Mouse (Mus musculus) layer of hippocampus, adult 9-11 months (tissue): ENCODE data around the gene Olfr923.
"Not testable (repeated sequence)": the region's sequence is repeated elsewhere in the genome, so short reads cannot be mapped to it uniquely, and the experiment has no call there.

Experiments used
- DNase-seq: peaks from one replicate; pipeline ENCODE4 v3.0.0; 2022

Gene Olfr923

DNA sequence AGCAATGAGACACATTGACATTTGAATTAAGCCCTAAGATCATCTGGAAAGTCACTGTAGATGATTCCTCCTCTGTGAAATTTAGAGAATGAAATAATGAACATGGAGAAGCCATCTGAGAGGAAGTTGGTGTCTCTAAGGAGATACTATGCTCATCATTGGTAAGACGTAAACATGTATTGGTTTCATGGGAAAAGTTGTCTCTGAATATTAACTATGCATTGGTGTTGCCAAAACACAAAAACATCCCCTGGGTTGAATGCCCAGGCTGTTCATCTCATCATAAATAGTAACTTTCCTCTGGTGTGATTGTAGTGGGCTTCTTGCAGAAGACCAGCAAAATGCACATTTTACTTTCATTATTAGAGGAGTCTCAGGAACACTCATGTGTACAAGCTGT is at the start of gene Olfr923:
TSS of gene Olfr923 (plus strand) at position 301 of the 400 bp plus-strand sequence.
- no peak for DNase-seq

DNA sequence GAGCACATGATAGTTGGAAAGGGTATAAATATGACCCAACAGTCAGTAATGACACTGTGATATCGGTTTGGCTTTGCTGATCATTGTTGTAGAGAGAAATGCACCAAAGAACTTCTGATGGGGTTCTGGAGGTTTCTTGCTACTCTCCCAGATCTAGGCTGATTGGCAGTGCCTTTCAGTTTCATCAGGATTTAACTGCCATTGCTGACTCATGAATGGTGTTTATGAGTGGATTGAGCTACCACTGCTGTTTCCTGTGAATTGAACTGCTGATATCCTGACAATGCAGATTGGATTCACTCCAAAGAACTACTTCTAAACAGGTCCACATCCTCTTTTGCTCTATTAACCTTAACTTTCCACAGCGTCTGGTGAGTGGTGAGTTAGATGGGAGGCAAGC is 33.7 kb upstream of the Olfr923 start:
- DNase-seq: no peak

DNA sequence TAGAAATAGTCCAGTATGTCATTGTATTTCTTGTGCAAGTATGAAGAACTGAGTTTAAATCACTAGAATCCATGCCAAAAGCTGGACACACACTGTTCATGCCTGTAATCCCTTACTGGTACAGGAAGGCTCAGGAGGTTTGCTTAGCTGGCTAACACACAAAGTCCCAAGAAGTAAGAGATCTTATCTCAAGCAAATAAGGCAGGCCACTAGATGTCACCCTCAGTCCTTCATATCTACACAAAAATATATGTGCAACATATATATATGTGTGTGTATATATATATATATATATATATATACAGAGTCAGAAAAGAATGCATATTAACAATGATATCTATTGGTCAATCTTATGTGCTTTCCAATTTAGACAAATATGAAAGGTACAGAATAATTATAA is 20.6 kb upstream of the Olfr923 start:
- DNase-seq: no peak

DNA sequence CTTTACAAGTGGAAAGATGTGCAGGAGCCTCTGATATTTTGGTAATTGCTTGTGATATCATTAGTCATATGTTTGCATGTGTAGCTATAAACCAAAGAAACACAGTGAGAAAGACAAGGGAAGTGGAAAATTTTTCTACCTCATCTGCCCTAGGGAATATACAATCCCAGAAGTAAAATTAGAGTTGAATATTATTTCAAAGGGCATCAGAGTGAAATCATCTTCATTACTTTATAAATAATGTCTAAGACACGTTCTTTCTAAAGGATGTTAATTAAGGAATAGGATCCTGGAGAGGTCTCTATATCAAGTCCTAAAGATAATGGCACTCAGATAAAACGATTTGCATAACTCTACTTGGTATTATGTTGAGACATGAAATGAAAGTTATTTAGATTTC is 12.0 kb upstream of the Olfr923 start, which contains the start of gene Olfr922:
TSS of gene Olfr922 (plus strand) at position 301 of the 400 bp plus-strand sequence.
- DNase-seq: no peak

DNA sequence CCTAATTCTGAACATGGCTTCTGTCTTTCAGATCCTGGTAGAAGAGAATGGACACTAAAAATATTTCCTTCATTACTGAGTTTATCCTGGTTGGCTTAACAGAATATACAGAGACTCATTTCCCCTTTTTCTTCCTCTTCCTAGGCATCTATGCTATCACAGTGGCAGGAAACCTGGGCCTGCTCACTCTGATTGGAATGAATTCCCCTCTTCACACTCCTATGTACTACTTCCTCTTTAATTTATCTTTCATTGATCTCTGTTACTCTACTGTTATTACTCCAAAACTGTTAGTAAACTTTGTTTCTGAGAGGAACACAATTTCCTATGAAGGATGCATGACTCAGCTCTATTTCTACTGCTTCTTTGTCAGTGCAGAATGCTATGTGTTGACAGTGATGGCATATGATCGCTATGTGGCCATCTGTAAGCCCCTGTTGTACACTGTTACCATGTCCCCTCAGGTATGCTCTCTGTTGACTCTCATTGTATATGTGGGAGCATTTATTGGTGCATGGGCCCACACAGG is 10.8 kb upstream of the Olfr923 start:
- no peak for DNase-seq

DNA sequence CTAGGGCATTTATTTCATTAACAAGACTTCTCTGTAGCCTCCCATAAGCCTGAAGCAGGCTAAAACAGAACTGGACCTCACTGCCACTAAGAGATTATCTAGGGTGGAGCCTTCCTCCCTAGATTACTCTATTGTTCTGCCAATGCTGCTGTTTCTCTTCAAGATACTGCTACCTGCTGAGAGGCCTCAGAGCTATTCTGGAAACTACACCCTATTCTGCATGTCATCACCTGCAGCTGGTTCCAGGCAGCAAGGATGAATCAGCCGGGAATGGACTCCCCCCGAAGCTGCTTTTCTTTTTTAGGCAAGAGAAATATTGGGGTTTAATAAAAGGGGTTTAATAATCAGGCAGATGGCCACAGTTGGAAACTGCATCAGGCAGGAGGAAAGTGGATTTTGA is 6.7 kb downstream of the Olfr923 start:
- DNase-seq: no peak

DNA sequence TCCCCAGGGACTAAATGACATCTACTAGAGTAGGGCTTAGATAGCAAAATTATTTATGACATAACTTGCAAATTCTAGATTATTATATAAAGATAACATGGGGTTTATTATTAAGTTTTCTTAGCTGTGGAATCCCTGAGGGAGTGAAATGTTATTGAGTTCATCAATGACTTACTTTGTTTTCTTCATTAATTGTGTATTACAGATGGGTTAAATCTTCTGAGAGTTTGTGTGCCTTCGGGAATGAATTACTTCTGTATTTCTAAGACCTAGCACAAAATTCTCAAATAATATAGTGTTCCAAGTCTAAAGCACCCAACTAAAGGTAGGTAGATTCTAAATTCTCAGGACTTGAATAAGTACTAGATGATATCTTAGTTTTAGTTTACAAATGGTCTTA is 17.8 kb downstream of the Olfr923 start, which contains the start of gene Olfr924:
TSS of gene Olfr924 (plus strand) at position 301 of the 400 bp plus-strand sequence.
- no peak for DNase-seq

DNA sequence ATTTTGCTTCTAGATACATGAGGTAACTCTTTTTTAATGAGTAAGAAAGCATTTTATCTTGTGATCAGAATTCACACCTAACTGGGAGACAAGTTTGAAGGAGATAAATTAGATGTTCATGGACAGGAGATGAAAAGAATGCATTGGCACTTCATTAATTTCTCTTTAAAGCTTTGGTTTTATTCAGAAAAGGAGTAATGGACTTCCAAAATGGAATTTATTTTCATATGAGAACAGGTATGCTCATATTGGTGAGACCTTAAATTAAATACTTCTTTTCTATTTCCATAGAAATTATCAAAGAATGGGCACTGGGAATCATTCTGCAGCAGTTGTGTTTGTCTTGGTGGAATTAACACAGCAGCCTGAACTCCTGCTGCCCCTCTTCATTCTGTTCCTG is 28.4 kb downstream of the Olfr923 start, which contains the start of gene Olfr26:
TSS of gene Olfr26 (plus strand) at position 301 of the 400 bp plus-strand sequence.
- DNase-seq: no peak

DNA sequence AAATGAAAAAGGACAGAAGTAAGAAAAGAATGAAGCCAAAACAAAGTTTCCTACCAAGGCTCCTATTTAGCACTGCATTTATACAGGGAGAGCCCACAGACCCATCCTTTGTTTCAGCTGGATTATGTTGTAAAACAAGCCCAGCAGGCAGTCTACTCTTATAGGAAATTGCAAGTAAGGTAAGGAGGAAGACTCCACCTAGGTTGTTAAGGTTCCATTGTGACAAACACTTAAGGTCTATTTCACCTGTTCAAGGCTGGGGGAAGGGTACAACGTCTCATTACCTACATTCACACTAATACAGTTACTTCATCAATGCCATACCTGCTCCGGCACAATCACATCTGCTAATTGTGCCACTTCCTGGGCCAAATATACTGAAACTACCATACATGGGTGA is 48.5 kb downstream of the Olfr923 start:
- not testable (repeated sequence) for DNase-seq

DNA sequence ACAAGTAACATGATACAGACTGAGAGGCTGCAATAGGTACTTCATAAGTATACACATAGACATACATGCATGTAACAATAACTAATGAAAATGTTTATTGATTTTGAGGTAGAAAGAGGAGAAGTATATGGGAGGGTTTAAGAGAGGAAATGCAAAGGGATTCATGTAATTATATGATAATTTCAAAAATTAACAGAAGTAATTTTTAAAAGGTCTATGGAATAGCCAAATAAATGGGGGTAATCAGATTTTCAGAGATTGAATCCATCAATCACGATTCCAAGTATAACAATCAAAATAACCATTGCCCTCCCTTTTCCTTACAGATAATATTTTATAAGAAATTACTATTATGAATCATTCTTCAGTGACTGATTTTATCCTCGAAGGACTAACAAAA is 50.5 kb downstream of the Olfr923 start, which contains the start of gene Olfr926:
TSS of gene Olfr926 (plus strand) at position 301 of the 400 bp plus-strand sequence.
- no peak for DNase-seq
